Mouse (Mus musculus) forebrain, embryonic 16.5 days (tissue): ENCODE data around the gene Pcsk6. TPM values are rescaled to one million over a fixed set of nuclear protein-coding genes. Genes with fewer than 3 reads are reported as not detected.

Experiments
- ATAC-seq: fragments of 200-750 bp; cut with Nextera tagmentation; 2 replicates; pipeline ENCODE4 v1.8.0; 2017; ENCODE audit warnings: mild to moderate bottlenecking, moderate library complexity
- H3K27ac ChIP-seq: fragments of 300-500 bp; sonication (generic); 2 replicates; pipeline ENCODE4 v1.5.1; 2014; ENCODE audit warnings: low read length, control low read depth
- H3K27me3 ChIP-seq: fragments of 300-500 bp; sonication (generic); replicated peaks from 2 replicates; pipeline ENCODE4 v1.6.1; 2014; ENCODE audit warnings: low read length; ENCODE audit not compliant: control insufficient read depth, insufficient read depth
- H3K36me3 ChIP-seq: fragments of 300-500 bp; sonication (generic); 2 replicates; pipeline ENCODE4 v1.6.1; 2014; ENCODE audit not compliant: control insufficient read depth, insufficient read depth
- H3K4me1 ChIP-seq: fragments of 300-500 bp; sonication (generic); replicated peaks from 2 replicates; pipeline ENCODE4 v1.6.1; 2014; ENCODE audit warnings: low read length; ENCODE audit not compliant: control insufficient read depth, insufficient read depth
- H3K4me2 ChIP-seq: fragments of 300-500 bp; sonication (generic); 2 replicates; pipeline ENCODE4 v1.6.1; 2014; ENCODE audit warnings: mild to moderate bottlenecking, low read length, control low read depth
- H3K4me3 ChIP-seq: fragments of 300-500 bp; sonication (generic); replicated peaks from 2 replicates; pipeline ENCODE4 v1.5.1; 2014; ENCODE audit warnings: mild to moderate bottlenecking, low read length, control low read depth
- H3K9ac ChIP-seq: fragments of 300-500 bp; sonication (generic); replicated peaks from 2 replicates; pipeline ENCODE4 v1.6.1; 2014; ENCODE audit warnings: low read depth, low read length, control low read depth
- H3K9me3 ChIP-seq: fragments of 300-500 bp; sonication (generic); 2 replicates; pipeline ENCODE4 v1.6.1; 2016; ENCODE audit warnings: low read length; ENCODE audit not compliant: control insufficient read depth
- WGBS: fragments of 180-500 bp; shearing (Covaris S2); extraction: QIAGEN DNeasy Blood & Tissue Kit; methylation state at CpG from one replicate; pipeline ENCODE4 v1.1.7; 2014; 5-methylcytosine and 5-hydroxymethylcytosine counted together
- polyA plus RNA-seq: library from polyadenylated mRNA; unstranded; fragments of >200 nt; fragmentation: Nextera tagmentation; extraction: Ambion mirVana; gene quantifications from 2 replicates; pipeline ENCODE4 v1.2.1, GENCODE M21; 2015

Gene Pcsk6
- polyA plus RNA-seq, 1 experiment from 2014 or later: 0.90 TPM

DNA sequence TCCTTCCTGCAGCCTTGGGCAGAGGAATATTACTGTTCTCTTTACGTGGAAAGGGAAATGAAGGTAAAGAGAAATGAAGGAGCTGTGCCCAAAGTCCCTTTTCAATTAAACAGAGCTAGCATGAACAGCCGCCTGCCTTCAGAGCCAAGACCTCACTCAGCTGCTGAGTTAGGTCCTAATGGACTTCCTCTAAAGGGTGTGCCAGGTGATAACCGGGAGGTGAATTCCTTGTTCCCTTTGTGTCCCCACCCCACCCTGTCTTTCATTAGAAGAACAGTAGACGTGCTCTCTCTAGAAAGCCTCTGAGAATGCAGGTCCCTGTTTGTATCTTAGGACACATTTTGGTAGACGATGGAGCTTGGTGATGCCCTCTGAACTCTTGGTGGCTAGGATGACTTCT is 33.7 kb downstream of the Pcsk6 start:
- Histone ChIP-seq H3K27ac (no peak overlapping the region), H3K27me3 (no peaks in the 10 kb centered on the region), H3K36me3 (no peaks in the 10 kb centered on the region), H3K4me2 (no peak overlapping the region), H3K4me1 (peaks cover 6% of the 10 kb centered on the region; the same call in 1 of the 2 replicates), H3K4me3 (no peak overlapping the region), H3K9ac (no peak overlapping the region), H3K9me3 (no peaks in the 10 kb centered on the region)
- ATAC-seq: no peak
- 88% methylated on average over 5 of the region's 5 CpGs for WGBS

GRCm38 (mm10) chr7:65901231-65901630 is 39.7 kb downstream of the Pcsk6 start:
- Histone ChIP-seq H3K36me3 (no peaks in the 10 kb centered on the region), H3K4me3 (no peak overlapping the region), H3K4me2 (no peak overlapping the region), H3K9me3 (no peaks in the 10 kb centered on the region), H3K9ac (no peak overlapping the region), H3K4me1 (0 out of 2 replicates have a peak, but pooled peaks cover 4% of the 10 kb centered on the region), H3K27me3 (no peaks in the 10 kb centered on the region), H3K27ac (no peak overlapping the region)
- WGBS: 86% methylated on average over 11 of the region's 11 CpGs
- no peak for ATAC-seq

DNA sequence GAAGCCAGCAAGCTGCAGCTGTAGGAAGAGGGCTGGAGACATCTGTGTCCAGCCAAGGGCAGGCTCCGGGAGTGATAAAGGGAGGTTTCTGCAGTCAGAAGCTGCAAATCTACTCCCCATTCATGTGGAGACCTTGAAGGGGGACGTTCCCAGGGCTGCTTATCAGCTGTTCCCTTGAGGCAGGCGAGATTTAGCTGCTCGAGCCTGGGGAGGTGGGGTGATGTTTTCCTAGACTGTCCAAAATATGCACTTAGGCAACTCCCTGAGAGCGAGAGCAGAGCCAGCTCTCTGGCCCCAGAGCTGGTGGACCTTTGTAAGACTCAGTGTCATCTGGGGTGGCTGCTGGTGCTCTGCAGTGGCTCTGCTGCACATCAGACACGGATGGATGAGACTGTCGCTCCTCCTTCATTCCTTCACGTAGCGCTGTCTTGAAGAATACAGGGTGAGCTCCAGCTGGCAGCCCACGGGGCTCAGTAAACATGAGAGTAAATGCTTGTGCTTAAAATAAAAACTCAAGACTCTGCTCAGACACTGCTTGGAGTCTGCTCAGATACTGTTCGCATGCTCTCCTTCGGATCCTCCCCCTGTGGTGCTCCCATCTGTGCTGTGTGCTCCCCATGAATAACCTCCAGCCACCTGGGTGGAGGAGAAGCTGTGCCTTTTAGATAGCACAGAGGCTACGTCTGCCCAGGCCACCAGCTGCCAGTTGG is 41.1 kb downstream of the Pcsk6 start:
- no peak overlapping the region for H3K4me2 ChIP-seq
- H3K27ac ChIP-seq: no peak overlapping the region
- H3K9me3 ChIP-seq: no peaks in the 10 kb centered on the region
- no peak overlapping the region for H3K9ac ChIP-seq
- H3K4me3 ChIP-seq: no peak overlapping the region
- H3K36me3 ChIP-seq: no peaks in the 10 kb centered on the region
- H3K4me1 ChIP-seq: 0 out of 2 replicates have a peak, but pooled peaks cover 4% of the 10 kb centered on the region
- H3K27me3 ChIP-seq: no peaks in the 10 kb centered on the region
- WGBS: 51% methylated on average over 13 of the region's 13 CpGs
- peak; percentile 61 for ATAC-seq

DNA sequence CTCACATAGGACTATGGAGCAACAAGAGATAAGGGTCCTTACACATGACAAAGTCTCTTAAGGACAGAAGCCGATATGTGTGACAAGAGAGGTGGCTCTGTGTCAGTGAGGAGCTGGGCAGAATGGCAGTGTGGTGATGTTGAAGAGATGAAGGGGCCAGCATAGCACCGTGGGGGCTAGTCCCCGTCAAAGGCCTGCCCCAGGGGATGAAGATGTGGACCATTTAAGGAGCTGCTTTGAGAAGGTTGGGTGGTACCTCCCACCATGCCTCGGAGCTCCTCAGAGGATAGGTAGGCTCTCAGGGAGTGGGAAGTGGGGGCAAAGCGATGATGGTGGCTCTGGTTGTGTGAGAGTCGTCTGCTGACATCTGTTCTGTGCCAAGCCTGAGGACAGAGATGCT is 41.9 kb downstream of the Pcsk6 start:
- no peaks in the 10 kb centered on the region for H3K27me3 ChIP-seq
- no peak overlapping the region for H3K4me2 ChIP-seq
- no peak for ATAC-seq
- no peak overlapping the region for H3K9ac ChIP-seq
- H3K4me1 ChIP-seq: 0 out of 2 replicates have a peak, but pooled peaks cover 4% of the 10 kb centered on the region
- H3K9me3 ChIP-seq: no peaks in the 10 kb centered on the region
- no peak overlapping the region for H3K27ac ChIP-seq
- H3K36me3 ChIP-seq: no peaks in the 10 kb centered on the region
- no peak overlapping the region for H3K4me3 ChIP-seq
- WGBS: 88% methylated on average over 6 of the region's 6 CpGs

GRCm38 (mm10) chr7:65906528-65907272 is 45.2 kb downstream of the Pcsk6 start:
- H3K4me1 ChIP-seq: 0 out of 2 replicates have a peak, but pooled peaks cover 4% of the 10 kb centered on the region
- WGBS: 90% methylated on average over 9 of the region's 9 CpGs
- H3K9ac ChIP-seq: no peak overlapping the region
- H3K4me2 ChIP-seq: no peak overlapping the region
- no peaks in the 10 kb centered on the region for H3K27me3 ChIP-seq
- H3K4me3 ChIP-seq: no peak overlapping the region
- no peaks in the 10 kb centered on the region for H3K9me3 ChIP-seq
- H3K36me3 ChIP-seq: no peaks in the 10 kb centered on the region
- no peak overlapping the region for H3K27ac ChIP-seq
- no peak for ATAC-seq

DNA sequence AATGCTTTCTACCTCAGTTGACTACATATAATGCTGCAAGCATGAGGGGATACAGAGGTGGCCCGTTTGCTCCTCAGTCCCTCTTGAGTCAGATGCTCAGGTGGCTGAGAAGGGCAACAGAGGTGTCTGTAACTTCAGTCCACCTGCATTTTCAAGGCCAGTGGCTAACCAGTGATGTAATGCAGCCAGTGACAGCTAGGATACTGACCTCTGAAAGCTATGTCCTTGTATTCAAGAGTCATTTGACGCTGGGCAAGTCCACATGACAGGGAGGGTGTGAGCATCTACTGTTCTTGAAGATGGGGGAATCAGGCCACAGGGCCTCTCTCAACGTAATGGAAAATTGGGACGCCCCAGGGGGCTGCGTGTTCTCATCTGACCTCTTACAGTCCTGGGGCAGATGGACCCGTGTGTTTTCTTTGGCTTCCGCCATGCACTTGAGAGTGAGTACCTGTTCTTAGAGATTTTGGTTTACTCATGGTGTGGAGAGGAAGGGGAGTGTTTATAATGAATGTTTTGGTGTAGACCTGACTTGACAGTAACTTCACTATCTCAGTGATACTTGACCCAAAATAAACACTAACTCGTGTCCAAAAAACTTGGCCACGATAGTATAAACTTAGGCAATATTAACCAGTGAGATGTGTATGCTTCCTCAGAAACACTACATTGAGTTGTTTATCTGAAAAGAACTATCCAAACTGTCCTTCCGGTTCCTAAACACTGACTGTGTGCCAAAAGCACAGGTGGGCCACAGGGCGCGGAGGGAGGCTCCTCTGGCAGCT is 48.0 kb downstream of the Pcsk6 start:
- WGBS: 92% methylated on average over 12 of the region's 12 CpGs
- no peaks in the 10 kb centered on the region for H3K9me3 ChIP-seq
- no peaks in the 10 kb centered on the region for H3K27me3 ChIP-seq
- H3K27ac ChIP-seq: no peak overlapping the region
- no peak overlapping the region for H3K4me2 ChIP-seq
- H3K4me1 ChIP-seq: no peaks in the 10 kb centered on the region
- H3K4me3 ChIP-seq: no peak overlapping the region
- no peak for ATAC-seq
- no peak overlapping the region for H3K9ac ChIP-seq
- H3K36me3 ChIP-seq: no peaks in the 10 kb centered on the region

- no peaks in the 10 kb centered on the region for H3K4me1 ChIP-seq
- H3K36me3 ChIP-seq: no peaks in the 10 kb centered on the region
- no peak overlapping the region for H3K27ac ChIP-seq
- no peaks in the 10 kb centered on the region for H3K9me3 ChIP-seq
- H3K27me3 ChIP-seq: no peaks in the 10 kb centered on the region
- no peak overlapping the region for H3K4me3 ChIP-seq
- 27% methylated on average over 3 of the region's 3 CpGs for WGBS
- no peak for ATAC-seq
- H3K9ac ChIP-seq: no peak overlapping the region
- H3K4me2 ChIP-seq: no peak overlapping the region
Observed at GRCm38 (mm10) chr7:65913088-65913610, 51.6 kb downstream of the Pcsk6 start.

DNA sequence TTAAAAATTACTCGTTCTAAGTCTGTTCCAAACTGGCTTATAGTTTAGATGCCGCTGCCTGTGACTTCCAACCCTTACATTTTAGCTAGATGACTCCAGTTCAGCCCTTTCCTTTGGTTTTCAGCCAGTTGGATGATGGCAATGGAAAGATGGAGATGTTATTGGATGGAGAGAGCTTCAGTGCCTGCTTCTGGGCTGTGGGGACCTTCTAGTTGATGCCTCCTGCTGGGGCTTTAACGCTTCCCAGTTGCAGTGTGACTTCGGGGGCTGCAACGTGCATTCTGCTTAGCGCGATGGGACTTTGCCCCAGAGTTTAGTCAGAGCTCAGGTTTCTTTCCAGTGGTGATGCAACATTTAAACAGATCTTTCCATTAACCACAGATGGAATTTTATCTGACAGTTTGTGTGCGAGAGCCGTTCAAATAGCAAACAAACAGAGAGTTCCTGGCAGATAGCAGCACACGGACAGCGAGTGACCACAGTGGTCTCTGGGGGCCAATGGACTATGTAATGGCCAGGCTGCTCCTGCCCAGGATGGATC is 53.3 kb downstream of the Pcsk6 start:
- H3K27me3 ChIP-seq: no peaks in the 10 kb centered on the region
- H3K27ac ChIP-seq: no peak overlapping the region
- no peak overlapping the region for H3K9ac ChIP-seq
- 84% methylated on average over 11 of the region's 11 CpGs for WGBS
- no peak for ATAC-seq
- no peaks in the 10 kb centered on the region for H3K4me1 ChIP-seq
- no peaks in the 10 kb centered on the region for H3K9me3 ChIP-seq
- no peak overlapping the region for H3K4me2 ChIP-seq
- no peaks in the 10 kb centered on the region for H3K36me3 ChIP-seq
- H3K4me3 ChIP-seq: no peak overlapping the region

DNA sequence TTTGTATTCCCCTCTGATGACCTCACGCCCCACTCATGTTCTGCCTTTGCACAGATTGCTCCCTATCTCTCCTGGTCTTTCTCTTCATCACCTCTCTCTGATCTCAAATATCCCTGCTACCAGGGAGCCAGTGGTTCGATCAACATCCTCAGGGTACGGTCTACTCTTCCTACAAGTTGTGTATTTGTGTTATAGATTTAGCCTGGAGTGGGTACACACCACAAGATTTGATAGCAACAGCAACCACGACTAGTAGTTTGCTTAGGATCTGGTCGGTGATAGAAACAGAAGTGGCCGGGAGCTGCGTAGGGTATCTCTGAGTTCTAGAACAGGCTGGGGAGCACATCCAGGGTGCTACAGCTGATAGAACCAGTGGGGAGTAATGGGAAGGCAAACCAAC is 54.3 kb downstream of the Pcsk6 start:
- no peak overlapping the region for H3K4me2 ChIP-seq
- H3K27me3 ChIP-seq: no peaks in the 10 kb centered on the region
- H3K4me1 ChIP-seq: no peaks in the 10 kb centered on the region
- no peak overlapping the region for H3K9ac ChIP-seq
- no peak overlapping the region for H3K27ac ChIP-seq
- no peaks in the 10 kb centered on the region for H3K9me3 ChIP-seq
- H3K36me3 ChIP-seq: no peaks in the 10 kb centered on the region
- WGBS: 94% methylated on average over 7 of the region's 7 CpGs
- H3K4me3 ChIP-seq: no peak overlapping the region
- ATAC-seq: no peak
